Mouse (Mus musculus): ENCODE results near the gene Cdh6.

DNA sequence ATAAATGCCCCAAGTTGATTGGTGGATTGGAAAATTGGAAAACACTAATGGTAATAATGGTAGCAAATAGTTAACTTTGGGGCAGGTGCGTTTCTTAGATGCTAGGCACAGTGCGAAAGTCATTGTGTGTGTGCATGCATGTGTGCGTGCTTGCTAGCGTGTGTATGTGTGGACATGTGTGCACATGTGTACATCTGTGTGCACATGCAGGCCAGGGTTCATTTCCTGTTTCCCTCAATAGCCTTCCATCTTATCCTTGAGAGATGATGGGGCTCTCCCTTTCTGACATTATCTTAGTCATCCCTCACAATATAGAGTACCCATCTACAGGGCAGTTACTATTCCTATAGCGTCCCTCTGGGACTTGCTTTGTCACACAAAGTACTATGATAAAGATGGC, 17.7 kb downstream of the Cdh6 start:
- no peak for TF ChIP-seq CTCF (IDR thresholded peaks at IDR 0.05; ENCODE audit: low read depth)
- no peak for TF ChIP-seq EP300 (optimal IDR thresholded peaks at IDR 0.05)

Data from stomach, postnatal 0 days (tissue).